Mouse (Mus musculus) spleen, postnatal 10 days (tissue): ENCODE measurements around the gene Add2.

Source experiments
- DNase-seq, 2 experiments: peaks; one replicate each; pipeline ENCODE4 v3.0.0; 2021 to 2022; ENCODE audit warnings: low spot score in 2 of 2

Add2 gene

GRCm38 (mm10) chr6:86048509-86048908 lies 20.0 kb downstream of the Add2 start:
- no peak for DNase-seq

- no peak for DNase-seq
These were observed 22.2 kb downstream of the Add2 start for GRCm38 (mm10) chr6:86050586-86051268.

DNA sequence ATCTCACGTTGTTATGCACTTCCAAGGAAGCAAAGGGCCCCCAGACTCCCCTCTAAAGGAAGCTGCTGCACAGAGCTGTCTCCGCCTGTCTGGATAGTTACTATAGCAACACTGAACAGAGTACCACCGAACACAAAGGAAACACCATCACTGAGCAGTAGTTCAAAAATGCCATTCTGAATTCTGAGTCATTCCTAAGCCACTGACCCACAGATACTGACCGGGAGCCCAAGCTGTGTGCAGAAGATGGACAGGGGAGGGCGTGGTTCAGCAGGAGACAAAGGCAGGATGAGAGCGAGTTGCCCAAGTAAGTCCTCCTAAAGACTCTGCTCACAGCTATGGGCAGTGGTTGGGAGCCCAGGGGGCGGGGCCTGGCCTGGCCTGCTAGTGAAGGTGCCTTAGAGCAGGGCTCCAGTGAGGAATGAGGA lies 23.6 kb downstream of the Add2 start:
- DNase-seq, result no peak

DNA sequence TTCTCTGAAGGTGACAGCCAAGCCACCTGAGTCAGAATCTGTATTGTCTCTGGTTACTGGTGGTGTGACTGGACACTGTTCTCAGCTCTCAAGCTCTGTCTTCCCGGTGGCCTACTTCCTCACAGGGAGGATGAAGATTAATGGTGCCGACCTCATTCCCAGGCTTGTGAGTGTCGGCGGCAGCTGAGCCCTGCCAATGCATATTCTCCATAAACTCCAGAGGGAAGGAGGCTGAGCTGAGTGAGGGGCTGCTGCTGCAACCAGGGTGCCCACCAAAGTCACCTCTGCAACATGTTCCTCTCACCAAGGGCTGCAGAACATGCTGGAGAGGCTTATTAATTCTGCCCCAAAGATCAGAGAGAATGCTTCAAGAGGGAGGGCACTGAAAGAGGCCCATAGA lies 24.1 kb downstream of the Add2 start:
- DNase-seq, result no peak

GRCm38 (mm10) chr6:86053099-86053498 lies 24.6 kb downstream of the Add2 start:
- no peak for DNase-seq

DNA sequence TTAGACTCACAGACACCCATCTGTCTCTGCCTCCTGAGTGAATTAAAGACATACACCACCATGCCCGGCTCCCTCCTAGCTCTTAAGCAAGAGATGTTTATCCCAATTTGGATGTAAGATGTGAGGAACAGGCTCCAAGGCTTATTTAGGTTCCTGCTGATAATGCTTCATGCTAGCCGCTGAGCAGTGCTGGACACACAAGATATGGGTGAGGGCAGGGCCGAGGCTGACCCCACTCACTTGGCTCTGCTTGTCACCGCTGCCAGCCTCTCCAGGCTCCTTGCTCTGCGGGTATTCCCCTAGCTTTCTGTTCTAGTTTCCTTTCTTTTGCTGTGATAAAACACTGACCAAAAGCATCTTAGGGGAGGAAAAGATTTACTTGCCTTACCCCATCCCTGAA lies 25.1 kb downstream of the Add2 start:
- no peak for DNase-seq

- no peak for DNase-seq
These were observed 30.0 kb downstream of the Add2 start for GRCm38 (mm10) chr6:86058475-86058874.

GRCm38 (mm10) chr6:86059151-86059853 lies 30.8 kb downstream of the Add2 start:
- no peak for DNase-seq

- no peak for DNase-seq
These were observed 31.7 kb downstream of the Add2 start for GRCm38 (mm10) chr6:86060170-86060569.

GRCm38 (mm10) chr6:86062226-86062625 lies 33.7 kb downstream of the Add2 start:
- DNase-seq, result no peak

- DNase-seq, result no peak
These were observed 34.2 kb downstream of the Add2 start for GRCm38 (mm10) chr6:86062684-86063083.

- DNase-seq, result no peak
These were observed 36.0 kb downstream of the Add2 start for GRCm38 (mm10) chr6:86064318-86065016.

DNA sequence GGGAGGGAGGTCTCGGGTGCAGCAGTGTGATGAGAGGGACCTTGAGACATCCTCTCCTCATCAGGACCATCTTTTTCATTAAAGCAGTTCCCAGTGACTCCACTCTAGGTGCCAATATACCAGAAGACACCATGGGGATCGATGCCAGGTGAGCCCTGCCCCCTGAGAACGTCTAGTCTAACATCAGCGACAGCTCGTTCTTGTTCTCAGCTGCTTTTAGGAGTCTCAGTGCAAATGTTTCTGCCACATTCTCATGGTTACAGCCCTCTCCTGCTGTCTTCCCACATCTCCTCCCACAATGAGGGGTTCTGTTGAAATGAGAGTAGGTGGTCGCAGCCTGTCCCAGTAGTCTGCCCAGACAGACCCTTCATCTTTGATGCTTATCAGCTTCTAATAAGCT lies 38.2 kb downstream of the Add2 start:
- DNase-seq, result no peak

DNA sequence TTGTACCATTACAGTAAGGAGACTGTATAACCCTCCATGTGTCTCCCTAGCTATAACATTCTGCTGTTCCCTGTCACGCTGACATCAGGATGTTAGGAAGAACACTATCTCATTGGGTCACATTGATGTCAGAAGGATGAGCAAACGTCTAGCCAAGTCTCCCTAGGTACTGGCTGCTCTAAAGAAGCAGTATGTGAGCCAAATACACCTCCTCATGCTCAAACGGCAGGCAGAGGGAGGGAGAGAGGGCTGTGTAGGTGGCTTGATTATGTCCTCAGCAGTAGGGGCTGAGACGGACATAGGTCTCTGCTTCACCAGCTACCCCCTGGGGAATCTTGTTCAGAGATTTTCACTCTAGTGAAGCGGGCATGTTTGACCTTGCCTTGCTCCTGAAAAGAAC lies 38.7 kb downstream of the Add2 start:
- DNase-seq, result no peak

DNA sequence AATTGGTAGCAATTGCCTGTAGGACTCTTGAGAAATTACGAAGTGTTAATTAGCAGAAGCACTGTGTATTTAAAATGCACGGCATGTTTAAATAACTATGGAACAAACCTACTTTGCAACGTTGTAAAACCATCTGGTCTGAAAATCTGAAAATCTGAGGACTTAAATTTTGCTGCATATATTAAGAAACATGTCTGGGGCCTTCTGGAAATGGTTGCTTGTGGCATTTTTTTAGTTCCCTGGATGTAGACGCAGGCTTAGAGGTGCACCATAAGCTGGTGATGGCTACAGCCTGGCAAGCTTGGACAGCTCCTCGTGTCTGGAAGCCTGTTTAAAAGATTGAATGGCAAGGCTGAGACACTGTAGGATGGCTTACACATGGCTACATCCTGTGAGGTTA lies 40.5 kb downstream of the Add2 start:
- DNase-seq, result no peak

- no peak for DNase-seq
These were observed 41.4 kb downstream of the Add2 start for GRCm38 (mm10) chr6:86069856-86070255.

GRCm38 (mm10) chr6:86070277-86070676 lies 41.8 kb downstream of the Add2 start:
- no peak for DNase-seq

- DNase-seq, result no peak
These were observed 45.4 kb downstream of the Add2 start for GRCm38 (mm10) chr6:86073882-86074281.

GRCm38 (mm10) chr6:86074538-86075204 lies 46.2 kb downstream of the Add2 start:
- DNase-seq, result no peak

GRCm38 (mm10) chr6:86076525-86076924 lies 48.0 kb downstream of the Add2 start:
- DNase-seq, result no peak

DNA sequence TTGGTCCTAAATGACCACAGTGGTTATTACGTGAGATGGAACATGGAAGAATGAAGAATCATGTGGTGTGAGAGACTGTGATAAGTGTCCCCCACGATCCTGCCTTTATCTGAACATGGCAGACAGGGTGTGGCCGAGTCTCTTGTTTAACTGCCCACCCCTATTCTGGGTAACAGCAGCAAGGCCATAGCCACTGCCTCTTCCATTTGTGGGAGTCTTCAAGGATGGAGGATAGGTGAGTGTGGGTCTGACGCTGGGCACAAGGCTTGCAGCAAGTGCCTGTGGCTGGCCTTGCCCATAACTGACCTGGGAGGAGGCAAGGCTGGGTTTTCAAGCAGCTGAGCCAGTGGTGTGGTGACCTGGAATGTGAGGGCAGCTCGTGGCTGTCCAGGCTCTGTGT lies 49.4 kb downstream of the Add2 start:
- DNase-seq, result peak; percentile 73 to 75

GRCm38 (mm10) chr6:86078361-86079010 lies 50.0 kb downstream of the Add2 start:
- DNase-seq, result peak; percentile 45 to 54
